ENCODE assay signal across 18 mouse cellular contexts in genomic region chr9:47771953-47772352, GRCm38 (mm10).
DNase-seq lines count a peak whose midpoint lies in the region; ATAC-seq and TF ChIP-seq lines count a peak whose summit lies in the region.
"Had no signal": no experiment of that assay in that cellular context is flagged by ENCODE, and none has a peak within 500 bp of the region (broad histone marks: within the 10 kb centered on the region; RNA-seq: fewer than 3 reads in every experiment).

No protein-coding gene starts in this region.

- H3K9ac ChIP-seq in heart, adult 2 months (ENCODE audit: low read depth, low read length), result no peak overlapping the region
- no peak overlapping the region for H3K9ac ChIP-seq in kidney, embryonic 15.5 days
- H3K9ac ChIP-seq: embryonic facial prominence, embryonic 13.5 days; limb, embryonic 15.5 days had no signal

- no peaks in the 10 kb centered on the region for H3K36me3 ChIP-seq in heart, adult 2 months (ENCODE audit: control insufficient read depth, insufficient read depth, low read length)
- no peaks in the 10 kb centered on the region for H3K36me3 ChIP-seq in kidney, embryonic 15.5 days
- H3K36me3 ChIP-seq in macrophage (ENCODE audit: inconsistent target), result no peaks in the 10 kb centered on the region
- H3K36me3 ChIP-seq: embryonic facial prominence, embryonic 13.5 days; limb, embryonic 15.5 days had no signal

- DNase-seq in heart, adult 11 months, result peak; percentile 70
- no peak for DNase-seq in heart, adult 2 months
- DNase-seq in kidney, adult 9 months, result no peak
- no peak for DNase-seq in ovary, postnatal 14 days (ENCODE audit: low spot score)
- DNase-seq: adrenal gland, postnatal 25 days; B cell, adult 2 months; cerebellum, adult 8-10 months; heart, postnatal 4 days; kidney, postnatal 14 days; spleen, adult 18-20 months; thymus, adult 18-20 months had no signal

- H3K9me3 ChIP-seq in kidney, embryonic 15.5 days (replicated peaks), result no peaks in the 10 kb centered on the region
- H3K9me3 ChIP-seq: embryonic facial prominence, embryonic 13.5 days; limb, embryonic 15.5 days had no signal

- ATAC-seq in kidney, embryonic 15.5 days (replicated peaks; ENCODE audit: low FRiP score), result no peak
- ATAC-seq: intestine, postnatal 0 days had no signal

- no peaks in the 10 kb centered on the region for H3K27me3 ChIP-seq in heart, adult 2 months (ENCODE audit: control insufficient read depth, insufficient read depth, low read length)
- H3K27me3 ChIP-seq in kidney, embryonic 15.5 days, result no peaks in the 10 kb centered on the region
- H3K27me3 ChIP-seq: embryonic facial prominence, embryonic 13.5 days; limb, embryonic 15.5 days had no signal

- no peak for TF ChIP-seq EP300 in heart, adult 2 months (IDR thresholded peaks at IDR 0.05; ENCODE audit: insufficient read depth, low read depth, low read length)

- intact Hi-C loops in heart, adult 2 months (cut with DNase I), result no loop called here

- H3K4me2 ChIP-seq in kidney, embryonic 15.5 days, result no peak overlapping the region
- H3K4me2 ChIP-seq: embryonic facial prominence, embryonic 13.5 days; limb, embryonic 15.5 days; midbrain, embryonic 11.5 days had no signal

- H3K27ac ChIP-seq in heart, adult 2 months, result no peak overlapping the region
- peak overlapping the region; percentile 64; the same call in 1 of the 2 replicates for H3K27ac ChIP-seq in kidney, embryonic 15.5 days
- peak overlapping the region; percentile 85 for H3K27ac ChIP-seq in bone marrow macrophage, adult 2 months (ENCODE audit: insufficient read depth, low read depth, low read length)
- peak overlapping the region; percentile 68 for H3K27ac ChIP-seq in macrophage
- H3K27ac ChIP-seq: embryonic facial prominence, embryonic 13.5 days had no signal

- TF ChIP-seq POLR2A in heart, adult 2 months (IDR thresholded peaks at IDR 0.05; ENCODE audit: insufficient read depth, low read depth, low read length), result no peak
- no peak for TF ChIP-seq POLR2A in bone marrow macrophage, adult 2 months (IDR thresholded peaks at IDR 0.05; ENCODE audit: borderline replicate concordance, low read depth, low read length)

- no peak for TF ChIP-seq CTCF in heart, adult 2 months (IDR thresholded peaks at IDR 0.05)
- TF ChIP-seq CTCF in bone marrow macrophage, adult 2 months (IDR thresholded peaks at IDR 0.05; ENCODE audit: low read depth, low read length), result no peak

- H3K4me1 ChIP-seq in heart, adult 2 months (ENCODE audit: control insufficient read depth, insufficient read depth, low read length), result peaks cover 1% of the 10 kb centered on the region; the same call in 1 of the 2 replicates
- H3K4me1 ChIP-seq in kidney, embryonic 15.5 days, result peaks cover 31% of the 10 kb centered on the region
- peaks cover 55% of the 10 kb centered on the region for H3K4me1 ChIP-seq in bone marrow macrophage, adult 2 months (ENCODE audit: control insufficient read depth, insufficient read depth, low read length)

- no peaks in the 10 kb centered on the region for H3K79me2 ChIP-seq in heart, adult 2 months (replicated peaks; ENCODE audit: control insufficient read depth, insufficient read depth, low read length)
- no peaks in the 10 kb centered on the region for H3K79me2 ChIP-seq in macrophage (ENCODE audit: inconsistent target)

- H3K4me3 ChIP-seq in heart, adult 2 months, result no peak overlapping the region
- H3K4me3 ChIP-seq in kidney, embryonic 15.5 days (replicated peaks), result no peak overlapping the region
- H3K4me3 ChIP-seq in bone marrow macrophage, adult 2 months (ENCODE audit: insufficient read depth, low read length), result no peak overlapping the region
- H3K4me3 ChIP-seq in macrophage (ENCODE audit: inconsistent target), result no peak overlapping the region
- H3K4me3 ChIP-seq: embryonic facial prominence, embryonic 13.5 days; limb, embryonic 15.5 days had no signal

- 13% methylated on average over 5 of the region's 5 CpGs for WGBS in heart, adult 2 months
- 56% methylated on average over 5 of the region's 5 CpGs for WGBS in kidney, embryonic 15.5 days
- WGBS in macrophage (ENCODE audit: missing documents), result 87% methylated on average over 5 of the region's 5 CpGs
